Mouse (Mus musculus) forebrain, embryonic 11.5 days (tissue): Measurements from ENCODE around the gene Cdkal1. TPM values are rescaled to one million over a fixed set of nuclear protein-coding genes. Genes with fewer than 3 reads are reported as not detected.

ENCODE experiments used
- ATAC-seq: fragments of 200-750 bp; cut with Nextera tagmentation; replicated peaks from 2 replicates; pipeline ENCODE4 v1.8.0; 2017; ENCODE audit warnings: moderate TSS enrichment; ENCODE audit not compliant: low FRiP score
- DNase-seq: peaks from one replicate; pipeline ENCODE4 v3.0.0-alpha.2; 2017; ENCODE audit warnings: low spot score
- H3K27ac ChIP-seq: fragments of 300-500 bp; sonication (generic); 2 replicates; pipeline ENCODE4 v1.5.1; 2014; ENCODE audit warnings: low read depth, low read length
- H3K27me3 ChIP-seq: fragments of 300-500 bp; sonication (generic); 2 replicates; pipeline ENCODE4 v1.6.1; 2014; ENCODE audit warnings: mild to moderate bottlenecking, low read length, mixed read lengths; ENCODE audit not compliant: control insufficient read depth, insufficient read depth
- H3K36me3 ChIP-seq: fragments of 300-500 bp; sonication (generic); 2 replicates; pipeline ENCODE4 v1.6.1; 2014; ENCODE audit warnings: mild to moderate bottlenecking, low read length, moderate library complexity, mixed read lengths; ENCODE audit not compliant: control insufficient read depth, insufficient read depth
- H3K4me1 ChIP-seq: fragments of 300-500 bp; sonication (generic); replicated peaks from 2 replicates; pipeline ENCODE4 v1.6.1; 2014; ENCODE audit warnings: low read length, mixed read lengths; ENCODE audit not compliant: control insufficient read depth, insufficient read depth
- H3K4me2 ChIP-seq: fragments of 300-500 bp; sonication (generic); 2 replicates; pipeline ENCODE4 v1.6.1; 2014; ENCODE audit warnings: low read depth, mild to moderate bottlenecking, low read length, moderate library complexity, mixed read lengths; ENCODE audit not compliant: severe bottlenecking
- H3K4me3 ChIP-seq: fragments of 300-500 bp; sonication (generic); 2 replicates; pipeline ENCODE4 v1.5.1; 2014; ENCODE audit warnings: low read depth, low read length
- H3K9ac ChIP-seq: fragments of 300-500 bp; sonication (generic); 2 replicates; pipeline ENCODE4 v1.6.1; 2014; ENCODE audit warnings: low read length
- H3K9me3 ChIP-seq: fragments of 300-500 bp; sonication (generic); 2 replicates; pipeline ENCODE4 v1.6.1; 2016; ENCODE audit warnings: low read length, mixed read lengths; ENCODE audit not compliant: control insufficient read depth
- WGBS: fragments of 180-500 bp; shearing (Covaris S2); extraction: QIAGEN DNeasy Blood & Tissue Kit; methylation state at CpG from one replicate; pipeline ENCODE4 v1.1.7; 2014; 5-methylcytosine and 5-hydroxymethylcytosine counted together
- polyA plus RNA-seq: library from polyadenylated mRNA; unstranded; fragments of >200 nt; fragmentation: Nextera tagmentation; extraction: Ambion mirVana; gene quantifications from 2 replicates; pipeline ENCODE4 v1.2.1, GENCODE M21; 2014

The Cdkal1 gene
- polyA plus RNA-seq, 1 experiment from 2014 or later: 38.9 TPM

DNA sequence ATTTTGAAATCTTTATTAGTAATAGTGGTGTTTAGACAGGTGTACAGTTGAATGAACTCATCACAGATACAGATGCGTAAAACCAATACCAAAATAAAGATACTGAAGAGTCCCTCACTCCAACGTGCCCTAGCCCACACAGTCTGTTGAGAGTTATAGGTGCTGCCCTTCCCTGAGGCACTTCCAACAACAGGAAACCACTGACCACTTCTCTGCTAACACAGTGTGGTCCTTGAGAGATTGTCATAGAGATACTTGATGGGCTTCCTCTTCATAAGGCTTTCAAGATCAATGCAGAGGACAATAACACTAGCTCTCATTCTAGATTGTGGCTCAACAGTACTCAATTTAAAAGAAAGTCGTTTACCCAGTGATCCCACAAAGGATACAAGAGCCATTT, 191.6 kb downstream of the Cdkal1 start:
- no peak overlapping the region for H3K9ac ChIP-seq
- no peaks in the 10 kb centered on the region for H3K4me1 ChIP-seq
- DNase-seq (no peak), ATAC-seq (no peak)
- H3K9me3 ChIP-seq: no peaks in the 10 kb centered on the region
- H3K27ac ChIP-seq: no peak overlapping the region
- no peaks in the 10 kb centered on the region for H3K27me3 ChIP-seq
- no peak overlapping the region for H3K4me3 ChIP-seq
- H3K4me2 ChIP-seq: no peak overlapping the region
- H3K36me3 ChIP-seq: no peaks in the 10 kb centered on the region
- WGBS: 81% methylated on average over 3 of the region's 3 CpGs

DNA sequence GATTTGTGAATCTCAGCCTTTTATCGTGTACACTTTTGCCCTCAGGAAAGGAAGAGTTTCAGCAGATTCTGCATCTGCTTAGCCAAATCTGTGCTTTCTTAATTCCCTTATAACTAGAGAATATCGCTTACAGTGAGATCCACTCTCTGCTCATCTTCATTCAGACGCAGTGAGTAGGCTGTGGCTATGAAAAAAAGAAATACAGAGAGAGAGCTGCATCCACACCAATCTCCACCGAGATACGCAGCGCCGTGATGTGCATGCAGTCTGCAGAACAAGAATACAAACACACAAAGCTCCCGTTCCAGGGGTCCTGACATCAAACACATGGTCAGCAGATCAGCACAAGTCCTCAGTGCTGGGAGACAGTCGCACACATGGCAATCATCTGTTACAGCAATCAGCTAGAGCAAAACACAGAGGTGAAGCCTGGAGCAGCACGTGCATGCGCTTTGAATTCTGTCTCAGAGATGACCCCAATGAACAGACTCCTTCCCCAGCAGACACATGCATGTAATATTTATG, 199.6 kb downstream of the Cdkal1 start:
- no peak overlapping the region for H3K27ac ChIP-seq
- DNase-seq (no peak), ATAC-seq (no peak)
- WGBS: 87% methylated on average over 11 of the region's 11 CpGs
- H3K9me3 ChIP-seq: no peaks in the 10 kb centered on the region
- no peak overlapping the region for H3K4me2 ChIP-seq
- no peaks in the 10 kb centered on the region for H3K36me3 ChIP-seq
- no peak overlapping the region for H3K4me3 ChIP-seq
- H3K27me3 ChIP-seq: no peaks in the 10 kb centered on the region
- H3K4me1 ChIP-seq: no peaks in the 10 kb centered on the region
- no peak overlapping the region for H3K9ac ChIP-seq

DNA sequence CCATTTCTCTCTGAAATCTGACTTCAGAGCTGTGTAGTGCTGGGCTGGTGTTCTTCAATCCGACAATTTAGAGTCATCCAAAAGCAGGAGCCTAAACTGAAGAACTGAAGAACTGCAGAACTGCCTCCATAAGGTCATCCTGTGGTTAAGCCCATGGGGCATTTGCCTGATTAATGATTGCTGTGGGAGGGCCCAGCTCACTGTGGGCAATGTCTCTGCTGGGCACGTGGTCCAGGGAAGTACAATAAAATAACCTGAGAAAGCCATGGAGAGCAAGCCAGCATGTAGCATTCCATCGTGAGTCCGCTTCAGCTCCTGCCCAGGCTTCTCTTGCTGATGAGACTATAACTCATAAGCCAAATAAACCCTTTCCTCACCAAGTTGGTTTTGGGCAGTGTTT, 202.1 kb downstream of the Cdkal1 start:
- Histone ChIP-seq H3K9me3 (no peaks in the 10 kb centered on the region), H3K4me1 (no peaks in the 10 kb centered on the region), H3K27me3 (no peaks in the 10 kb centered on the region), H3K9ac (no peak overlapping the region), H3K4me2 (no peak overlapping the region), H3K4me3 (no peak overlapping the region), H3K36me3 (no peaks in the 10 kb centered on the region), H3K27ac (no peak overlapping the region)
- 90% methylated on average over 4 of the region's 4 CpGs for WGBS
- DNase-seq (no peak), ATAC-seq (no peak)

DNA sequence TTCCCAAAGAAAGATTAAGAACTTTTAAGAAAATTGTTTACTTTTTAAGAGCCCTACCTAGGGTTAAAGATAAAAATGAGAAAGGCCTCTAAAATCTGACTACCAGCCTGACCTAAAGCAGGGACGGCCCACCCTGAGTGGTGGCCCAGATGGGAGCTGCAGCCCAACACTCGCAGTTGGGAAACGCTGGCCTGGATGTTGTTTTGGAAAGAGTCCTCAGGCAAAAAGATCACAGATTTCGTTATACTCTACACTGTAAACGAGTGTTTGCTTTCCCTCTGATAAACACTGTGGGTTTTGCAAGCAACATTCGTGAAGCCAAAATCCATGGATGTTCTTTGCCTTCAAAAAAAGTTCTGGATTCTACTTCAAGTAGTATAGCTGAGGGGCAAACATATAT, 202.7 kb downstream of the Cdkal1 start:
- DNase-seq: no peak
- Histone ChIP-seq H3K36me3 (no peaks in the 10 kb centered on the region), H3K27me3 (no peaks in the 10 kb centered on the region), H3K27ac (no peak overlapping the region), H3K4me1 (no peaks in the 10 kb centered on the region), H3K4me2 (no peak overlapping the region), H3K9ac (no peak overlapping the region), H3K4me3 (no peak overlapping the region), H3K9me3 (no peaks in the 10 kb centered on the region)
- no peak for ATAC-seq
- 90% methylated on average over 6 of the region's 6 CpGs for WGBS

DNA sequence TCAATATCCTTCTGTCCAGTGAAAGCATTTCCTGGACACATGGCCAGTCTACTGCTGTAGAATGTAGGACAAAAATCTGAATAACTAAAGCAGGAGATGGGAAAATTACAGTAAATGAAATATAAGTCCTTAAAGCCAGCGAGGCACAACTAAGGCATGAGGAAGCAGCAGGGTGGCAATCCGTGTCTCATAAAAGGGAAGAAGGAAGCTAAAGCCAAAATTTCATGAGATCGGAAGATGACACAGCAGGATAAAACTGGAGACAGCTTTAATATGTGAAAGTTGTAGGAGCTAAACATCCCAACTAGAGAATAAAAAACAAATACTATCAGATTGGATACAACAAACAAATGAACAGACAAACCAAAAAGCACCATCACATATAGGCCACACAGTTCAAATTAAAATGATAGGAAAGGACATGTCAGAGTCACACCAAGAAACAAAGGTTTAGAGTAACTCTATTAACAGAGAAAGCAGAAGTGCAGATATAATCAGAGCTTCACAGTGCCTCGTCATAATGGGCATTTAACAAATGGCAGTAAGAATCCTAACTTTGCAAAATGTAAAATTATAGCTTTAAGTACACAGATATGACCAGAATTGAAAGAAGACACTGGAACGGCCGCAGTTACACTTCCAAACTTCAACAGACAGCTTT, 204.8 kb downstream of the Cdkal1 start:
- H3K4me3 ChIP-seq: no peak overlapping the region
- H3K27ac ChIP-seq: no peak overlapping the region
- no peaks in the 10 kb centered on the region for H3K4me1 ChIP-seq
- no peaks in the 10 kb centered on the region for H3K9me3 ChIP-seq
- DNase-seq: no peak
- H3K4me2 ChIP-seq: no peak overlapping the region
- no peak for ATAC-seq
- H3K27me3 ChIP-seq: no peaks in the 10 kb centered on the region
- 89% methylated on average over 6 of the region's 6 CpGs for WGBS
- no peak overlapping the region for H3K9ac ChIP-seq
- no peaks in the 10 kb centered on the region for H3K36me3 ChIP-seq

DNA sequence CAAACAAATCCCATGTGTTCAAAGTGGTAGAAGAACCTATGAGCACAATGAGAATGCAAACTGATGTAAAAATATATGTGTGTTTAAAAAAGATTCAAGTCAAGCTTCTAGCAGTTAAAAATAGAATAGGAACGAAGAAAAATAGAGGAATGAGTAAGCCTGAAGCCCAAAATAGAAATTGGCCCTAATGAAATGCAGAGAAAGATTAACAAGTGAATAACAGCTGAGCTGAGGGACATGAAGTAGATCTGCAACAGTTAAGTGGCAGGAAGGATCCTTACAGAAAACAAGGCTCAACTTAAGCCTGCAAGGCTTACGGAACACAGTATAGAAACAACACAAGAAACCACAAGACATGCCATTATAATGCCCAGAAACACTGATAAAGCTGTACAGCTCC, 205.9 kb downstream of the Cdkal1 start:
- DNase-seq (no peak), ATAC-seq (no peak)
- Histone ChIP-seq H3K4me2 (no peak overlapping the region), H3K36me3 (no peaks in the 10 kb centered on the region), H3K9me3 (no peaks in the 10 kb centered on the region), H3K4me1 (no peaks in the 10 kb centered on the region), H3K9ac (no peak overlapping the region), H3K27ac (no peak overlapping the region), H3K27me3 (no peaks in the 10 kb centered on the region), H3K4me3 (no peak overlapping the region)
- 72% methylated on average over 2 of the region's 2 CpGs for WGBS

DNA sequence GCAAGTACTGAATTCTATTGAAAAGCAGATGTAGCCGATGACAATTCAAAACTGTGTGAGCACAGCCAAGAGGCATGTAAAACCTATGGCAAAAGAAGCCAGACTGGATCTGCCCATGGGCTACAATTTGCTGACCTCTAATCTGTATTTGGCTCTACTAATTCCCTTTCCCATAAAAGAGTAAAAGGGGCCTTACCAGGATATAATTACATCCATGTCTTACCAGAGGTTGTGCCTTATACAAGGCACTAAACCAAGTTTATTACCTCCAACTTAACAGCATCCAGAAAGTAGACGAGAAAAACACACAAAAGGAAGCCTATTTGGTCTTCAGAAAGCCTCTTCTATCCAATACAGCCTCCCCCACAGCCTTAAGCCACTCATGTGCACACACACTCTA, 213.2 kb downstream of the Cdkal1 start:
- no peak overlapping the region for H3K4me3 ChIP-seq
- no peak for ATAC-seq
- H3K27ac ChIP-seq: no peak overlapping the region
- no peaks in the 10 kb centered on the region for H3K36me3 ChIP-seq
- no peaks in the 10 kb centered on the region for H3K27me3 ChIP-seq
- no peak overlapping the region for H3K9ac ChIP-seq
- no peaks in the 10 kb centered on the region for H3K9me3 ChIP-seq
- no peak for DNase-seq
- H3K4me2 ChIP-seq: no peak overlapping the region
- 78% methylated on average over 2 of the region's 2 CpGs for WGBS
- no peaks in the 10 kb centered on the region for H3K4me1 ChIP-seq

DNA sequence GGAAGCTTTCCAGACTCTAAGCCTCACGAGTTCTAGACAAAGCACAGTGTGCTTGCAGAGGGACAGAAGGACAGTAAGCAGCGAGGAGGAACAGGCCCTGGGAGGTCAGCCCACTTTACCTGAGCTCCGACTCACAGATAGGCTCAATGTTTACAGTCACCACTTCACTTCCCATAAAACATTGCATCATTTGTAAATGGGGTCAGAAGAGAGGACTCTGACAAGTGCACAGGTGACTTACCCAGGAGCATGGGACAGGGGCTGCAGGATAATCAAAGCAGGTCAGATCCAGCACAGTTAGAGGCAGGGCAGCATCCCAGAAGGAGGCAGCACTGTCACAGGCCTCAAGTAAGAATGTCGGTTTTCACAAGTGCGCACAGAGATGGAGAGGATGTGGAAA, 214.3 kb downstream of the Cdkal1 start:
- Histone ChIP-seq H3K4me1 (no peaks in the 10 kb centered on the region), H3K4me3 (no peak overlapping the region), H3K27ac (no peak overlapping the region), H3K4me2 (no peak overlapping the region), H3K36me3 (no peaks in the 10 kb centered on the region), H3K9ac (no peak overlapping the region), H3K9me3 (no peaks in the 10 kb centered on the region), H3K27me3 (no peaks in the 10 kb centered on the region)
- ATAC-seq: no peak
- no peak for DNase-seq
- 80% methylated on average over 5 of the region's 5 CpGs for WGBS

DNA sequence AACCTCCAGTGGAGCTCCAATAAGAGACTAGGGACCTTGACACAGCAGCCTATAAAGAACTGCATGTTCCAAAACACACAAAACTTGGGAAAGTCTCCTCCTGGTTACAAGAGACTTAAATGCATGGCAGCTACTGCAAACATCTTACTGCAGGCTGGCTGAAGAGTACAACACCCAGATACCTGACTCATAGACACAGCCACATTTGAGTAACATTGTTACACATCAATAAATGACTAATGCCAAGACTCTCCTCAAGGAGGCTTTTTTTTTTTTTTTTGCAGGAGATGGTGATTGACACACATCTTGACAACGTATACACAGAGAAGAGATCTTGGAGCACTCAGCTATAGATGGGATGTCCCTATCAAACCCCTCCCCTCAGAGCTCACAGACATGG, 215.3 kb downstream of the Cdkal1 start:
- Histone ChIP-seq H3K36me3 (no peaks in the 10 kb centered on the region), H3K9ac (no peak overlapping the region), H3K4me3 (no peak overlapping the region), H3K27me3 (no peaks in the 10 kb centered on the region), H3K4me1 (no peaks in the 10 kb centered on the region), H3K4me2 (no peak overlapping the region), H3K27ac (no peak overlapping the region), H3K9me3 (no peaks in the 10 kb centered on the region)
- 88% methylated on average over 1 of the region's 1 CpGs for WGBS
- ATAC-seq (no peak), DNase-seq (no peak)
